Mouse (Mus musculus): ENCODE measurements at regions not wholly inside any gene's neighbourhood (a gene's known extent, or its start where the extent isn't known, plus 50 kb on each side); places are given as distances from the start of the nearest gene placed in this dataset.

GRCm38 (mm10) chr3:119892533-119893164 lies 108.4 kb upstream of the Ptbp2 start:
- TF ChIP-seq CTCF (IDR thresholded peaks at IDR 0.05; ENCODE audit: control insufficient read depth, insufficient read depth, insufficient read length) = no peak
- TF ChIP-seq MAX (IDR thresholded peaks at IDR 0.05) = no peak
- TF ChIP-seq MYOG (IDR thresholded peaks at IDR 0.05; ENCODE audit: control insufficient read depth, extremely low read depth, insufficient read length) = no peak
- TF ChIP-seq USF1 (IDR thresholded peaks at IDR 0.05; ENCODE audit: low read depth) = no peak
- no peak for TF ChIP-seq CEBPB (IDR thresholded peaks at IDR 0.05; ENCODE audit: low read depth)
- TF ChIP-seq MYOD1 (IDR thresholded peaks at IDR 0.05; ENCODE audit: control insufficient read depth, insufficient read length, low read depth) = no peak
- no peak for TF ChIP-seq FOSL1 (IDR thresholded peaks at IDR 0.05; ENCODE audit: insufficient read depth, low read length, poor library complexity, severe bottlenecking)

All from C2C12 (cell line).